Mouse (Mus musculus) erythroblast, embryonic 14.5 days (primary cell): ENCODE results near the gene Chchd3.

ENCODE experiments used
- GATA1 ChIP-seq: IDR thresholded peaks from 2 replicates; pipeline ENCODE4 v1.6.1; 2012; ENCODE audit warnings: low read length, inconsistent platforms, mixed read lengths
- TAL1 ChIP-seq: IDR thresholded peaks from 3 replicates; pipeline ENCODE4 v1.6.1; 2012; ENCODE audit warnings: low read length, inconsistent platforms, mixed read lengths

DNA sequence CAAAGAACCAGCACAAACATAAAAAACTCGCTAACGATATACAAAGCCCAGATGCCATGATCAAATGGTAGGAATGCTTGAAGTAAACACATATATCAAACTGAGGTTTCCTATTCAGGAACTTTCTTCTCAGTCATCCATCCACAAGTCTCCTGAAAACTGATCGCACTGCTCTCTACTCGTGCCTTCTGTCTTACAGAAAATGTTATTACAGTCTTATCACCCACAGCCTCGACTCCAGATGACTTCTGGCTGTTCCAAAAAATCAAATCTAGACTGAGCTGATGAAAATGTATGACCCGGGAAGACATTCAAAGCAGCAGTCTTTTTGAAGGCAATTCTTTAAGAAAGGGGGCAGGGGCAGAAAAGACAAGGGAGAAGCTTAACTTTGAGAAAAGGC lies 112.8 kb downstream of the Chchd3 start:
- TF ChIP-seq GATA1 (no peak), TAL1 (no peak)
